18 mouse cellular contexts compared by ENCODE assay signal in genomic region chr11:117760374-117761119, GRCm38 (mm10). TPM values are rescaled to one million over a fixed set of nuclear protein-coding genes. Genes with fewer than 3 reads are reported as not detected.
DNase-seq lines count a peak whose midpoint lies in the region; ATAC-seq and TF ChIP-seq lines count a peak whose summit lies in the region.
"Had no signal": no experiment of that assay in that cellular context is flagged by ENCODE, and none has a peak within 500 bp of the region (broad histone marks: within the 10 kb centered on the region; RNA-seq: fewer than 3 reads in every experiment).

No protein-coding gene starts in this region.

- no peaks in the 10 kb centered on the region for H3K4me1 ChIP-seq in hindbrain, embryonic 16.5 days (ENCODE audit: control insufficient read depth, insufficient read depth, low read depth, low read length)
- H3K4me1 ChIP-seq in hindbrain, embryonic 11.5 days (replicated peaks; ENCODE audit: control insufficient read depth, insufficient read depth, low read length): no peaks in the 10 kb centered on the region
- no peaks in the 10 kb centered on the region for H3K4me1 ChIP-seq in lung, embryonic 16.5 days (replicated peaks; ENCODE audit: control insufficient read depth, insufficient read depth, low read length)
- no peaks in the 10 kb centered on the region for H3K4me1 ChIP-seq in lung, postnatal 0 days (ENCODE audit: insufficient read depth, low read depth, low read length)
- H3K4me1 ChIP-seq in kidney, adult 2 months (ENCODE audit: control insufficient read depth, insufficient read depth, low read length): no peaks in the 10 kb centered on the region
- H3K4me1 ChIP-seq: heart, embryonic 13.5 days; limb, embryonic 13.5 days; stomach, embryonic 15.5 days had no signal

- H3K4me3 ChIP-seq in hindbrain, embryonic 16.5 days (ENCODE audit: low read length): no peak overlapping the region
- no peak overlapping the region for H3K4me3 ChIP-seq in hindbrain, embryonic 11.5 days (ENCODE audit: low read depth, low read length)
- H3K4me3 ChIP-seq in lung, embryonic 16.5 days (ENCODE audit: low read length): no peak overlapping the region
- no peak overlapping the region for H3K4me3 ChIP-seq in lung, postnatal 0 days (ENCODE audit: low read depth, low read length)
- H3K4me3 ChIP-seq in kidney, adult 2 months (ENCODE audit: insufficient read depth, low read depth, low read length): no peak overlapping the region
- H3K4me3 ChIP-seq: heart, embryonic 13.5 days; limb, embryonic 13.5 days; stomach, embryonic 15.5 days had no signal

- no peak for TF ChIP-seq EP300 in lung, postnatal 0 days (IDR thresholded peaks at IDR 0.05)

- TF ChIP-seq CTCF in lung, postnatal 0 days (IDR thresholded peaks at IDR 0.05): no peak
- TF ChIP-seq CTCF in kidney, adult 2 months (conservative IDR thresholded peaks at IDR 0.05; ENCODE audit: insufficient read depth, insufficient read length, low read depth, low read length): no peak

- no peak overlapping the region for H3K9ac ChIP-seq in hindbrain, embryonic 16.5 days (ENCODE audit: low read depth, low read length)
- no peak overlapping the region for H3K9ac ChIP-seq in hindbrain, embryonic 11.5 days (ENCODE audit: low read depth, low read length)
- no peak overlapping the region for H3K9ac ChIP-seq in lung, embryonic 16.5 days (ENCODE audit: low read length)
- no peak overlapping the region for H3K9ac ChIP-seq in lung, postnatal 0 days (replicated peaks; ENCODE audit: low read depth)
- H3K9ac ChIP-seq: heart, embryonic 13.5 days; limb, embryonic 13.5 days; liver, postnatal 0 days; stomach, embryonic 15.5 days had no signal

- H3K27me3 ChIP-seq in hindbrain, embryonic 16.5 days (replicated peaks; ENCODE audit: control insufficient read depth, insufficient read depth, low read length): no peaks in the 10 kb centered on the region
- no peaks in the 10 kb centered on the region for H3K27me3 ChIP-seq in hindbrain, embryonic 11.5 days (ENCODE audit: control insufficient read depth, insufficient read depth, low read length)
- no peaks in the 10 kb centered on the region for H3K27me3 ChIP-seq in lung, embryonic 16.5 days (ENCODE audit: control insufficient read depth, insufficient read depth, low read depth, low read length)
- H3K27me3 ChIP-seq in lung, postnatal 0 days (replicated peaks; ENCODE audit: insufficient read depth, low read length): no peaks in the 10 kb centered on the region
- no peaks in the 10 kb centered on the region for H3K27me3 ChIP-seq in kidney, adult 2 months (replicated peaks; ENCODE audit: control insufficient read depth, insufficient read depth, low read length)
- H3K27me3 ChIP-seq: heart, embryonic 13.5 days; limb, embryonic 13.5 days; stomach, embryonic 15.5 days had no signal

- no peaks in the 10 kb centered on the region for H3K9me3 ChIP-seq in hindbrain, embryonic 16.5 days (ENCODE audit: control insufficient read depth, low read length)
- no peaks in the 10 kb centered on the region for H3K9me3 ChIP-seq in hindbrain, embryonic 11.5 days (ENCODE audit: control insufficient read depth, low read length)
- H3K9me3 ChIP-seq in lung, embryonic 16.5 days (ENCODE audit: control insufficient read depth, low read length): no peaks in the 10 kb centered on the region
- H3K9me3 ChIP-seq in lung, postnatal 0 days (ENCODE audit: low read length): no peaks in the 10 kb centered on the region
- H3K9me3 ChIP-seq: heart, embryonic 13.5 days; limb, embryonic 13.5 days; stomach, embryonic 15.5 days had no signal

- TF ChIP-seq POLR2A in kidney, adult 2 months (IDR thresholded peaks at IDR 0.05; ENCODE audit: low read depth, low read length): no peak

- WGBS in hindbrain, embryonic 16.5 days: 86% methylated on average over 26 of the region's 26 CpGs
- WGBS in hindbrain, embryonic 11.5 days: 94% methylated on average over 26 of the region's 26 CpGs
- 85% methylated on average over 26 of the region's 26 CpGs for WGBS in lung, embryonic 16.5 days
- WGBS in lung, postnatal 0 days: 80% methylated on average over 26 of the region's 26 CpGs
- 54% methylated on average over 26 of the region's 26 CpGs for WGBS in kidney, adult 2 months

- peaks cover 68% of the 10 kb centered on the region for H3K36me3 ChIP-seq in hindbrain, embryonic 16.5 days (ENCODE audit: control insufficient read depth, insufficient read depth, low read length)
- peaks cover 26% of the 10 kb centered on the region for H3K36me3 ChIP-seq in hindbrain, embryonic 11.5 days (ENCODE audit: control insufficient read depth, insufficient read depth, low read length)
- peaks cover 39% of the 10 kb centered on the region for H3K36me3 ChIP-seq in lung, embryonic 16.5 days (ENCODE audit: control insufficient read depth, insufficient read depth, low read length)
- peaks cover 50% of the 10 kb centered on the region for H3K36me3 ChIP-seq in lung, postnatal 0 days (ENCODE audit: insufficient read depth, low read length)
- no peaks in the 10 kb centered on the region for H3K36me3 ChIP-seq in kidney, adult 2 months (ENCODE audit: control insufficient read depth, insufficient read depth, low read length)

- H3K4me2 ChIP-seq in hindbrain, embryonic 16.5 days (ENCODE audit: low read length): no peak overlapping the region
- H3K4me2 ChIP-seq in hindbrain, embryonic 11.5 days (replicated peaks; ENCODE audit: low read depth, low read length): no peak overlapping the region
- H3K4me2 ChIP-seq in lung, embryonic 16.5 days (ENCODE audit: low read depth, low read length): no peak overlapping the region
- no peak overlapping the region for H3K4me2 ChIP-seq in lung, postnatal 0 days (replicated peaks; ENCODE audit: low read depth, low read length)
- H3K4me2 ChIP-seq: heart, embryonic 13.5 days; limb, embryonic 13.5 days; stomach, embryonic 15.5 days had no signal

- 0 out of 2 replicates have a peak, but pooled peaks have one; percentile 30 for ATAC-seq in hindbrain, embryonic 16.5 days
- ATAC-seq in hindbrain, embryonic 11.5 days (ENCODE audit: low FRiP score): no peak
- 0 out of 2 replicates have a peak, but pooled peaks have one; percentile 11 for ATAC-seq in lung, embryonic 16.5 days (ENCODE audit: low read depth)
- ATAC-seq in lung, postnatal 0 days: no peak
- ATAC-seq: liver, postnatal 0 days had no signal

- no peak overlapping the region for H3K27ac ChIP-seq in hindbrain, embryonic 16.5 days (ENCODE audit: low read depth, low read length)
- H3K27ac ChIP-seq in hindbrain, embryonic 11.5 days (ENCODE audit: low read depth, low read length): no peak overlapping the region
- no peak overlapping the region for H3K27ac ChIP-seq in lung, embryonic 16.5 days (ENCODE audit: low read length)
- H3K27ac ChIP-seq in lung, postnatal 0 days (ENCODE audit: low read length): no peak overlapping the region
- H3K27ac ChIP-seq in kidney, adult 2 months (ENCODE audit: insufficient read depth, low read depth, low read length): 0 out of 2 replicates have a peak overlapping the region, but pooled peaks have one; percentile 8
- H3K27ac ChIP-seq: heart, embryonic 13.5 days; limb, embryonic 13.5 days; stomach, embryonic 15.5 days had no signal

- DNase-seq in hindbrain, embryonic 11.5 days (ENCODE audit: low spot score): no peak
- no peak for DNase-seq in lung, postnatal 0 days (ENCODE audit: low spot score)
- peak; percentile 69 for DNase-seq in kidney, adult 2 months
- peak; percentile 54 to 71 for DNase-seq in kidney, postnatal 4 days
- DNase-seq in right cerebral cortex, postnatal 4 days: no peak
- DNase-seq in heart, adult 18-20 months: no peak
- DNase-seq: liver, postnatal 0 days; retina, postnatal 1 day; thymus, postnatal 36 days had no signal

RNA-seq across cellular contexts. Expression of gene Tmc8, which starts 21.3 kb away (rescaled TPM):
- polyA plus RNA-seq in hindbrain, embryonic 16.5 days (2015; fragmentation: Nextera tagmentation; extraction: Ambion mirVana): 0.76 and 1.0 TPM in 2 replicates
- polyA plus RNA-seq in hindbrain, embryonic 11.5 days (2014; fragmentation: Nextera tagmentation; extraction: Ambion mirVana): 0.86 and 0.93 TPM in 2 replicates
- 3.0 and 4.0 TPM in 2 replicates for polyA plus RNA-seq in lung, embryonic 16.5 days (2015; fragmentation: Nextera tagmentation; extraction: Ambion mirVana)
- 5.5 and 6.5 TPM in 2 replicates for polyA plus RNA-seq in lung, postnatal 0 days (2015; fragmentation: Nextera tagmentation; extraction: Ambion mirVana)
- 3.3 and 5.3 TPM in 2 replicates for polyA plus RNA-seq in kidney, adult 2 months (2012; rRNA removed)
- 1 to 10 TPM; 4.6 to 5.6 TPM for total RNA-seq in heart, adult 18-20 months (2021)

RNA-seq across cellular contexts. Expression of gene Tmc6, which starts 21.5 kb away (rescaled TPM):
- 6.4 and 6.6 TPM in 2 replicates for polyA plus RNA-seq in hindbrain, embryonic 16.5 days (2015; fragmentation: Nextera tagmentation; extraction: Ambion mirVana)
- 8.1 and 9.5 TPM in 2 replicates for polyA plus RNA-seq in hindbrain, embryonic 11.5 days (2014; fragmentation: Nextera tagmentation; extraction: Ambion mirVana)
- 23.6 and 26.0 TPM in 2 replicates for polyA plus RNA-seq in lung, embryonic 16.5 days (2015; fragmentation: Nextera tagmentation; extraction: Ambion mirVana)
- polyA plus RNA-seq in lung, postnatal 0 days (2015; fragmentation: Nextera tagmentation; extraction: Ambion mirVana): 26.2 and 34.8 TPM in 2 replicates
- polyA plus RNA-seq in kidney, adult 2 months (2012; rRNA removed): 41.2 and 48.4 TPM in 2 replicates
- 10 to 100 TPM; 11.6 to 16.4 TPM for total RNA-seq in heart, adult 18-20 months (2021)

RNA-seq across cellular contexts. Expression of gene 6030468B19Rik, which starts 36.9 kb away (rescaled TPM):
- polyA plus RNA-seq in hindbrain, embryonic 16.5 days (2015; fragmentation: Nextera tagmentation; extraction: Ambion mirVana): not detected in 2 replicates
- 1.5 TPM in 1 of 2 replicates, not detected in the other for polyA plus RNA-seq in hindbrain, embryonic 11.5 days (2014; fragmentation: Nextera tagmentation; extraction: Ambion mirVana)
- 0.14 and 1.4 TPM in 2 replicates for polyA plus RNA-seq in lung, embryonic 16.5 days (2015; fragmentation: Nextera tagmentation; extraction: Ambion mirVana)
- polyA plus RNA-seq in lung, postnatal 0 days (2015; fragmentation: Nextera tagmentation; extraction: Ambion mirVana): not detected in 2 replicates
- 0.09 TPM in 1 of 2 replicates, not detected in the other for polyA plus RNA-seq in kidney, adult 2 months (2012; rRNA removed)
- total RNA-seq in heart, adult 18-20 months (2021): not detected
- total RNA-seq: gastrocnemius, adult 18-20 months had no signal
- polyA plus RNA-seq: cerebellum, adult 2 months; neural tube, embryonic 14.5 days had no signal

RNA-seq across cellular contexts. Expression of gene Gm20708, which starts 48.9 kb away (rescaled TPM):
- 1.1 and 1.8 TPM in 2 replicates for polyA plus RNA-seq in hindbrain, embryonic 16.5 days (2015; fragmentation: Nextera tagmentation; extraction: Ambion mirVana)
- polyA plus RNA-seq in hindbrain, embryonic 11.5 days (2014; fragmentation: Nextera tagmentation; extraction: Ambion mirVana): 0.83 and 1.2 TPM in 2 replicates
- polyA plus RNA-seq in lung, embryonic 16.5 days (2015; fragmentation: Nextera tagmentation; extraction: Ambion mirVana): 0.13 and 0.14 TPM in 2 replicates
- 0.27 TPM in 1 of 2 replicates, not detected in the other for polyA plus RNA-seq in lung, postnatal 0 days (2015; fragmentation: Nextera tagmentation; extraction: Ambion mirVana)
- polyA plus RNA-seq in kidney, adult 2 months (2012; rRNA removed): 0.18 and 0.22 TPM in 2 replicates
- total RNA-seq in heart, adult 18-20 months (2021): 1 to 10 TPM in 1 of 2 experiments, under 1 TPM in 1; 0.87 to 1.4 TPM
- total RNA-seq: hematopoietic stem cell, adult 5-6 weeks had no signal

RNA-seq across cellular contexts. Expression of gene Syngr2, which starts 48.9 kb away (rescaled TPM):
- 17.4 and 20.9 TPM in 2 replicates for polyA plus RNA-seq in hindbrain, embryonic 16.5 days (2015; fragmentation: Nextera tagmentation; extraction: Ambion mirVana)
- polyA plus RNA-seq in hindbrain, embryonic 11.5 days (2014; fragmentation: Nextera tagmentation; extraction: Ambion mirVana): 28.0 and 33.7 TPM in 2 replicates
- 79.5 and 87.7 TPM in 2 replicates for polyA plus RNA-seq in lung, embryonic 16.5 days (2015; fragmentation: Nextera tagmentation; extraction: Ambion mirVana)
- polyA plus RNA-seq in lung, postnatal 0 days (2015; fragmentation: Nextera tagmentation; extraction: Ambion mirVana): 96.0 and 108 TPM in 2 replicates
- polyA plus RNA-seq in kidney, adult 2 months (2012; rRNA removed): 150 and 155 TPM in 2 replicates
- total RNA-seq in heart, adult 18-20 months (2021): 100 to 1,000 TPM; 112 TPM

Comparison
In these comparisons a context has a peak if more than half of its experiments do, and no peak if none do; other contexts are left out.
1. ATAC-seq: peak in hindbrain, embryonic 16.5 days (single experiment) and lung, embryonic 16.5 days (single experiment); none in hindbrain, embryonic 11.5 days (single experiment) and lung, postnatal 0 days (single experiment).
2. DNase-seq: peak in kidney, adult 2 months (single experiment) and kidney, postnatal 4 days (2 of 2); none in hindbrain, embryonic 11.5 days (single experiment), lung, postnatal 0 days (single experiment), right cerebral cortex, postnatal 4 days (single experiment) and heart, adult 18-20 months (0 of 2).